In genomic region chr6:47963051-47963450, GRCm38 (mm10) we compare ENCODE assay signal across 19 mouse cellular contexts. TPM values are rescaled to one million over a fixed set of nuclear protein-coding genes. Genes with fewer than 3 reads are reported as not detected.
DNase-seq lines count a peak whose midpoint lies in the region; TF ChIP-seq lines count a peak whose summit lies in the region.
"Had no signal": no experiment of that assay in that cellular context is flagged by ENCODE, and none has a peak within 500 bp of the region (broad histone marks: within the 10 kb centered on the region; RNA-seq: fewer than 3 reads in every experiment).

No protein-coding gene starts in this region.

- TF ChIP-seq CTCF in layer of hippocampus, adult 2 months (conservative IDR thresholded peaks at IDR 0.05): no peak

- DNase-seq in layer of hippocampus, adult 2 months (ENCODE audit: low spot score in 2 of 2): no peak
- DNase-seq in layer of hippocampus, adult 11-12 months (ENCODE audit: low spot score): no peak
- peak; percentile 39 to 50 for DNase-seq in right cerebral cortex, adult 2 months (ENCODE audit: low spot score in 2 of 2)
- DNase-seq in right cerebral cortex, postnatal 14 days: no peak
- DNase-seq in NIH3T3 (ENCODE audit: low read depth): peak; percentile 22
- peak; percentile 18 for DNase-seq in telencephalon, adult 2 months (ENCODE audit: low read depth, low spot score)
- no peak for DNase-seq in spleen, postnatal 4 days (ENCODE audit: low spot score in 2 of 2)
- DNase-seq: cerebellum, adult 2 months; gastrocnemius, postnatal 14 days; kidney, adult 2 months; liver, embryonic 13.5 days; retina, postnatal 1 day; thymus, postnatal 25 days had no signal

- H3K4me3 ChIP-seq in layer of hippocampus, adult 2 months: no peak overlapping the region
- H3K4me3 ChIP-seq: embryonic facial prominence, embryonic 10.5 days; forebrain, embryonic 15.5 days; hindbrain, embryonic 10.5 days; liver, embryonic 13.5 days; lung, embryonic 15.5 days; midbrain, embryonic 13.5 days had no signal

- peak overlapping the region; percentile 28; the same call in 1 of the 2 replicates for H3K27ac ChIP-seq in layer of hippocampus, adult 2 months
- H3K27ac ChIP-seq: embryonic facial prominence, embryonic 10.5 days; forebrain, embryonic 15.5 days; hindbrain, embryonic 10.5 days; liver, embryonic 13.5 days; lung, embryonic 15.5 days; midbrain, embryonic 13.5 days; stomach, postnatal 0 days had no signal

RNA-seq across cellular contexts. Expression of gene Zfp956, which starts 9.9 kb away (rescaled TPM):
- 10 to 100 TPM; 25.1 to 26.2 TPM for total RNA-seq in layer of hippocampus, adult 2 months (2021)

RNA-seq across cellular contexts. Expression of gene Zfp212, which starts 42.8 kb away (rescaled TPM):
- total RNA-seq in layer of hippocampus, adult 2 months (2021): 10 to 100 TPM; 20.6 to 22.0 TPM

Comparison
In these comparisons a context has a peak if more than half of its experiments do, and no peak if none do; other contexts are left out.
1. DNase-seq: peak in right cerebral cortex, adult 2 months (2 of 2), NIH3T3 (single experiment) and telencephalon, adult 2 months (single experiment); none in layer of hippocampus, adult 2 months (0 of 2), layer of hippocampus, adult 11-12 months (single experiment), right cerebral cortex, postnatal 14 days (single experiment) and spleen, postnatal 4 days (0 of 2).